Mouse (Mus musculus): ENCODE measurements around the gene Arhgef17. TPM values are rescaled to one million over a fixed set of nuclear protein-coding genes. Genes with fewer than 3 reads are reported as not detected.

Gene Arhgef17
- polyA plus RNA-seq, 1 experiment from 2014 or later: 5.0 TPM

- H3K4me1 ChIP-seq (replicated peaks): peaks cover 45% of the 10 kb centered on the region
- no peak overlapping the region for H3K4me3 ChIP-seq (replicated peaks)
- no peak overlapping the region; the same call in 1 of the 2 replicates for H3K4me2 ChIP-seq (replicated peaks)
- H3K9me3 ChIP-seq: no peaks in the 10 kb centered on the region
- no peaks in the 10 kb centered on the region for H3K36me3 ChIP-seq
- peak overlapping the region; percentile 66 for H3K27ac ChIP-seq
- peak; percentile 27; the same call in 1 of the 2 replicates for ATAC-seq
- 0% methylated on average over 1 of the region's 1 CpGs for WGBS
- no peaks in the 10 kb centered on the region for H3K27me3 ChIP-seq (replicated peaks)
- no peak overlapping the region for H3K9ac ChIP-seq
These were observed 24.7 kb downstream of the Arhgef17 start for GRCm38 (mm10) chr7:100907231-100907630.

GRCm38 (mm10) chr7:100906029-100906789 is 25.7 kb downstream of the Arhgef17 start:
- H3K4me2 ChIP-seq (replicated peaks): no peak overlapping the region
- 86% methylated on average over 10 of the region's 10 CpGs for WGBS
- H3K4me3 ChIP-seq (replicated peaks): no peak overlapping the region
- no peaks in the 10 kb centered on the region for H3K27me3 ChIP-seq (replicated peaks)
- H3K4me1 ChIP-seq (replicated peaks): peaks cover 35% of the 10 kb centered on the region
- H3K9me3 ChIP-seq: no peaks in the 10 kb centered on the region
- ATAC-seq: no peak
- H3K9ac ChIP-seq: no peak overlapping the region
- no peak overlapping the region for H3K27ac ChIP-seq
- no peaks in the 10 kb centered on the region for H3K36me3 ChIP-seq

GRCm38 (mm10) chr7:100905037-100905436 is 26.9 kb downstream of the Arhgef17 start:
- Histone ChIP-seq H3K9me3 (no peaks in the 10 kb centered on the region), H3K4me1 (replicated peaks) (peaks cover 23% of the 10 kb centered on the region), H3K4me3 (replicated peaks) (no peak overlapping the region), H3K27me3 (replicated peaks) (no peaks in the 10 kb centered on the region), H3K27ac (no peak overlapping the region), H3K36me3 (no peaks in the 10 kb centered on the region), H3K9ac (no peak overlapping the region), H3K4me2 (replicated peaks) (no peak overlapping the region)
- no peak for ATAC-seq
- whole genome bisulfite sequencing: 75% methylated on average over 7 of the region's 7 CpGs

GRCm38 (mm10) chr7:100904612-100905011 is 27.3 kb downstream of the Arhgef17 start:
- no peaks in the 10 kb centered on the region for H3K36me3 ChIP-seq
- no peak overlapping the region for H3K4me2 ChIP-seq (replicated peaks)
- peaks cover 19% of the 10 kb centered on the region for H3K4me1 ChIP-seq (replicated peaks)
- 83% methylated on average over 5 of the region's 5 CpGs for WGBS
- no peaks in the 10 kb centered on the region for H3K9me3 ChIP-seq
- no peak for ATAC-seq
- no peaks in the 10 kb centered on the region for H3K27me3 ChIP-seq (replicated peaks)
- no peak overlapping the region for H3K4me3 ChIP-seq (replicated peaks)
- no peak overlapping the region for H3K9ac ChIP-seq
- no peak overlapping the region for H3K27ac ChIP-seq

GRCm38 (mm10) chr7:100902451-100903137 is 29.3 kb downstream of the Arhgef17 start:
- H3K27me3 ChIP-seq (replicated peaks): no peaks in the 10 kb centered on the region
- H3K4me1 ChIP-seq (replicated peaks): peaks cover 2% of the 10 kb centered on the region; the same call in 1 of the 2 replicates
- no peaks in the 10 kb centered on the region for H3K36me3 ChIP-seq
- no peaks in the 10 kb centered on the region for H3K9me3 ChIP-seq
- 79% methylated on average over 9 of the region's 9 CpGs for WGBS
- no peak overlapping the region for H3K4me2 ChIP-seq (replicated peaks)
- no peak for ATAC-seq
- H3K9ac ChIP-seq: no peak overlapping the region
- H3K4me3 ChIP-seq (replicated peaks): no peak overlapping the region
- H3K27ac ChIP-seq: no peak overlapping the region

GRCm38 (mm10) chr7:100897828-100898227 is 34.1 kb downstream of the Arhgef17 start:
- Histone ChIP-seq H3K27me3 (replicated peaks) (no peaks in the 10 kb centered on the region), H3K4me3 (replicated peaks) (no peak overlapping the region), H3K9me3 (no peaks in the 10 kb centered on the region), H3K4me2 (replicated peaks) (no peak overlapping the region), H3K36me3 (no peaks in the 10 kb centered on the region), H3K9ac (no peak overlapping the region), H3K27ac (no peak overlapping the region), H3K4me1 (replicated peaks) (peaks cover 21% of the 10 kb centered on the region)
- no peak for ATAC-seq
- 81% methylated on average over 5 of the region's 5 CpGs for WGBS

DNA sequence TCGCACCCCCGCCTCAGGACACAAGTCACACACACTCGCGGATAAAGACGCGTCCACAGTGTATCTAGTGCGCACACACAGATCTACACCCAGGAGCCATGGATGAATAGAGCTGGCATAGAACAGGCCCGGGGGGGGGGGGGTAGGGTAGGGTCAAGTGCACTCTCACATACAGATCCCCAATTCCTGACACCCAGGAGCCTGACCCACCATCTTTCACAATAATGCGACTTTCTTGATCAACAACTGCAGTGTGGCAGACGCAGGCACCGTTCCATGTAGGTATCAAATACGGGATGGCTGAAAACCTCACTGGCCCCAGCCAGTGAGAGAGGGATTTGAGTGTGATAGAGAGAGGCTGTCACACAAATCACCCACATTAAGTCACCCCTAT is 37.1 kb downstream of the Arhgef17 start:
- Histone ChIP-seq H3K9me3 (no peaks in the 10 kb centered on the region), H3K9ac (peak overlapping the region; percentile 61), H3K4me2 (replicated peaks) (peak overlapping the region; percentile 95), H3K4me1 (replicated peaks) (peaks cover 21% of the 10 kb centered on the region), H3K36me3 (peaks cover 4% of the 10 kb centered on the region; the same call in 1 of the 2 replicates), H3K27me3 (replicated peaks) (no peaks in the 10 kb centered on the region), H3K27ac (no peak overlapping the region), H3K4me3 (replicated peaks) (peak overlapping the region; percentile 51)
- 12% methylated on average over 12 of the region's 12 CpGs for WGBS
- ATAC-seq: peak; percentile 26

DNA sequence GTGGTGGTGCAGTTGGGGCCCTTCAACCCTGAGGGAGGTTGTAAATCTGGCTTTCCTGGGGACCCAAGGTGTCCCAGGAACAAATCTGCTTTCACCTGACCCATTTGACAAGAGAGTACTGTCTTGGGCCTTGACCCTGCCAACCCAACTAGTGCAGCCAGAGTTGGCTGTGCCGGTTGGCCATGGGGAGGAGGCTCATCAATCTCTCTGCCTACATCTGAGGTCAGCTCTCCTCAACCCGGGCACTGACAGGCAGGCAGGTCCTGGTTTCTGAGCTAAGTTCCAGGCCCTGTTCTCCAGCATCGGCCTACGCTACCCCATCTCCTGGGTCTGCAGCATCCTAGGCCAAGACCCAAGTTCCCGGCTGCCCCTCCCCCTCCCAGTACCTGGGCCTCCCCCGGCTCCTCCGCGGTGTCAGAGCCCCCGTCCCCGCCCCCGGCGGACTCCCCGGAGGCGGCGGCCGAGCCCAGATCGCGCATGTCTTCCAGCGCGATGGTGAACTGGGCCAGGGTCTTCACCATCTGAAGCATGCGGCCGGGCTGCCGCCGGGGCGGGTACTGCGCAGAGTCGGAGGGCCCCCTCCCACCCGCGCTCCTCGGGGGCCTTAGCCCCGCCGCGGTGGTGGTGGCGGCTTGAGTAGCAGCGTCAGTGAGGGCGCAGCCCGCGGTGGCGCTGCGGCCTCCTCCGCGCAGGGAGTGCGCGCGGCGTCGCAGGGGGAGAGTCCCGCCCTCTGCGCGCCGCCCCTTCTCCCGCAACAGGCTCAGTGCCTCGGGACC is 37.7 kb downstream of the Arhgef17 start:
- WGBS: 5% methylated on average over 42 of the region's 53 CpGs
- Histone ChIP-seq H3K27ac (no peak overlapping the region), H3K9me3 (no peaks in the 10 kb centered on the region), H3K4me3 (replicated peaks) (peak overlapping the region; percentile 51), H3K4me2 (replicated peaks) (peak overlapping the region; percentile 95), H3K9ac (peak overlapping the region; percentile 61), H3K36me3 (peaks cover 9% of the 10 kb centered on the region; the same call in 1 of the 2 replicates), H3K27me3 (replicated peaks) (no peaks in the 10 kb centered on the region), H3K4me1 (replicated peaks) (peaks cover 21% of the 10 kb centered on the region)
- ATAC-seq: peak; percentile 62

- no peak for ATAC-seq
- peak overlapping the region; percentile 10; the same call in 1 of the 2 replicates for H3K9ac ChIP-seq
These were observed 38.5 kb downstream of the Arhgef17 start for GRCm38 (mm10) chr7:100893249-100894056.

DNA sequence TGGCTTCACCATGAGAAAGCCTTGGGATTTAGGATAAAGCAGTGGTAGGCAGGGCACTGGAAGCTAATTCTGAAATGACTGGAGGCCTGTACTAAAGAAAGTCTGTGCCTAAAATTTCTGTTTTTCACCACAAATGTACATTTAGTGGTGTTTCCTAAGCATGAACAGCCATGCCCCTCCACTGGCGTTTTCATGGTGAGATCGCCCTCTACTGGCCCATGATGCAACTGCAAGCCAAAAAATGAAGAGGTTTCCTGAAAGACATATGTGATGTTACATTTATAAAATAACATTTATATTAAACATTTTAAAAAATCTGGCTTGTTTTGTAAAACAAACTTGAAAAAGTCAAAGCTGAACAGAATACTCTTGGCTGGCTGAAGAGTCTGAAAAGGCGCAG is 45.4 kb downstream of the Arhgef17 start:
- WGBS: 23% methylated on average over 3 of the region's 3 CpGs
- Histone ChIP-seq H3K4me2 (replicated peaks) (no peak overlapping the region), H3K4me3 (replicated peaks) (no peak overlapping the region), H3K27me3 (replicated peaks) (no peaks in the 10 kb centered on the region), H3K4me1 (replicated peaks) (no peaks in the 10 kb centered on the region), H3K9ac (no peak overlapping the region), H3K9me3 (no peaks in the 10 kb centered on the region), H3K36me3 (peaks cover 32% of the 10 kb centered on the region), H3K27ac (no peak overlapping the region)
- no peak for ATAC-seq

More at GRCm38 (mm10) chr7:100893249-100894056, 38.5 kb downstream of the Arhgef17 start:
- WGBS: 70% methylated on average over 20 of the region's 20 CpGs
- H3K9me3 ChIP-seq: no peaks in the 10 kb centered on the region
- no peak overlapping the region for H3K27ac ChIP-seq
- H3K4me3 ChIP-seq (replicated peaks): no peak overlapping the region
- H3K27me3 ChIP-seq (replicated peaks): no peaks in the 10 kb centered on the region
- H3K4me2 ChIP-seq (replicated peaks): peak overlapping the region; percentile 95
- H3K36me3 ChIP-seq: peaks cover 9% of the 10 kb centered on the region; the same call in 1 of the 2 replicates
- H3K4me1 ChIP-seq (replicated peaks): peaks cover 21% of the 10 kb centered on the region

GRCm38 (mm10) chr7:100884460-100884859 is 47.4 kb downstream of the Arhgef17 start:
- no peak overlapping the region for H3K4me2 ChIP-seq (replicated peaks)
- H3K9ac ChIP-seq: no peak overlapping the region
- no peaks in the 10 kb centered on the region for H3K9me3 ChIP-seq
- H3K36me3 ChIP-seq: peaks cover 35% of the 10 kb centered on the region
- H3K27me3 ChIP-seq (replicated peaks): no peaks in the 10 kb centered on the region
- 0 out of 2 replicates have a peak, but pooled peaks cover 4% of the 10 kb centered on the region for H3K4me1 ChIP-seq (replicated peaks)
- H3K4me3 ChIP-seq (replicated peaks): no peak overlapping the region
- no peak overlapping the region for H3K27ac ChIP-seq
- ATAC-seq: no peak
- WGBS: 91% methylated on average over 4 of the region's 4 CpGs
